Mouse (Mus musculus): ENCODE measurements at regions not wholly inside any gene's neighbourhood (a gene's known extent, or its start where the extent isn't known, plus 50 kb on each side); places are given as distances from the start of the nearest gene placed in this dataset.

- in situ Hi-C loops (cut with MboI, MseI): no loop called here
Measured at GRCm38 (mm10) chr7:39864130-39864529, 346.6 kb downstream of the Zfp619 start.

GRCm38 (mm10) chr7:39864781-39865180 lies 347.2 kb downstream of the Zfp619 start:
- in situ Hi-C loops (cut with MboI, MseI): no loop called here

- in situ Hi-C loops (cut with MboI, MseI): no loop called here
Measured at GRCm38 (mm10) chr7:39866674-39867428, 349.3 kb downstream of the Zfp619 start.

- in situ Hi-C loops (cut with MboI, MseI): no loop called here
Measured at GRCm38 (mm10) chr7:39867451-39867850, 349.9 kb downstream of the Zfp619 start.

GRCm38 (mm10) chr7:39882113-39882512 lies 364.5 kb downstream of the Zfp619 start:
- in situ Hi-C loops (cut with MboI, MseI): no loop called here

- in situ Hi-C loops (cut with MboI, MseI): no loop called here
Measured at GRCm38 (mm10) chr7:39894208-39894896, 376.8 kb downstream of the Zfp619 start.

- in situ Hi-C loops (cut with MboI, MseI): no loop called here
Measured at GRCm38 (mm10) chr7:39896918-39897317, 379.4 kb downstream of the Zfp619 start.

- in situ Hi-C loops (cut with MboI, MseI): no loop called here
Measured at GRCm38 (mm10) chr7:39898268-39898667, 380.7 kb downstream of the Zfp619 start.

- in situ Hi-C loops (cut with MboI, MseI): no loop called here
Measured at GRCm38 (mm10) chr7:39933946-39934345, 416.4 kb downstream of the Zfp619 start.

GRCm38 (mm10) chr7:39937262-39937661 lies 419.7 kb downstream of the Zfp619 start:
- in situ Hi-C loops (cut with MboI, MseI): no loop called here

- in situ Hi-C loops (cut with MboI, MseI): no loop called here
Measured at GRCm38 (mm10) chr7:39942262-39942900, 424.8 kb downstream of the Zfp619 start.

- in situ Hi-C loops (cut with MboI, MseI): loop anchor here (10.0 kb wide), 1 partner anchor 561 kb away; no protein-coding TSS in a partner anchor
Measured at GRCm38 (mm10) chr7:39954110-39954509, 436.5 kb downstream of the Zfp619 start.

GRCm38 (mm10) chr7:39954931-39955330 lies 437.4 kb downstream of the Zfp619 start:
- in situ Hi-C loops (cut with MboI, MseI): loop anchor here (10.0 kb wide), 1 partner anchor 560 kb away; no protein-coding TSS in a partner anchor

GRCm38 (mm10) chr7:39978121-39978520 lies 460.6 kb downstream of the Zfp619 start:
- in situ Hi-C loops (cut with MboI, MseI): no loop called here

- in situ Hi-C loops (cut with MboI, MseI): no loop called here
Measured at GRCm38 (mm10) chr7:39981647-39982046, 464.1 kb downstream of the Zfp619 start.

Measured in regulatory T cell (primary cell).